ENCODE assay signal across 8 mouse cellular contexts in genomic region chr4:63417318-63417957, GRCm38 (mm10). TPM values are rescaled to one million over a fixed set of nuclear protein-coding genes. Genes with fewer than 3 reads are reported as not detected.
DNase-seq lines count a peak whose midpoint lies in the region; ATAC-seq and TF ChIP-seq lines count a peak whose summit lies in the region.

No protein-coding gene starts in this region.

- no peaks in the 10 kb centered on the region for H3K9me3 ChIP-seq in hindbrain, postnatal 0 days (ENCODE audit: low read length)

- POLR2A ChIA-PET in Patski (lab: Charles Lee) = no interaction called here

- CTCF ChIA-PET in Patski (lab: Charles Lee) = interaction anchor here (1.2 kb wide), 1 partner anchor 269 kb away, joined by 3 read pairs; no protein-coding TSS in a partner anchor

- H3K27ac ChIP-seq in hindbrain, postnatal 0 days = no peak overlapping the region

- no peak overlapping the region for H3K4me3 ChIP-seq in hindbrain, postnatal 0 days (ENCODE audit: low read length)

- WGBS in hindbrain, postnatal 0 days = 16% methylated on average over 9 of the region's 9 CpGs

- TF ChIP-seq CTCF in Patski (IDR thresholded peaks at IDR 0.05) = no peak
- TF ChIP-seq CTCF in hindbrain, postnatal 0 days (IDR thresholded peaks at IDR 0.05; ENCODE audit: low read depth) = peak; percentile 89

- peak; percentile 56 for DNase-seq in Patski (ENCODE audit: low read depth, low spot score)
- DNase-seq in cerebellum, adult 8-10 months = peak; percentile 69
- peak; percentile 96 for DNase-seq in hindbrain, postnatal 0 days (ENCODE audit: low spot score)
- DNase-seq in layer of hippocampus, postnatal 36 days = peak; percentile 70 to 74
- DNase-seq in lung, postnatal 4 days = peak; percentile 62 to 86
- peak; percentile 86 to 90 for DNase-seq in right cerebral cortex, postnatal 10 days (ENCODE audit: low spot score in 2 of 2)
- DNase-seq in yolk sac, embryonic 10.5 days (ENCODE audit: low spot score) = peak; percentile 51

- H3K4me1 ChIP-seq in hindbrain, postnatal 0 days (ENCODE audit: insufficient read depth, low read length) = no peaks in the 10 kb centered on the region

- no peak overlapping the region for H3K4me2 ChIP-seq in hindbrain, postnatal 0 days (ENCODE audit: low read depth, low read length)

- no peaks in the 10 kb centered on the region for H3K36me3 ChIP-seq in hindbrain, postnatal 0 days (ENCODE audit: insufficient read depth, low read length)

- peak; percentile 61 for ATAC-seq in Patski
- peak; percentile 91 for ATAC-seq in frontal cortex, adult (ENCODE audit: low TSS enrichment)
- peak; percentile 68 for ATAC-seq in hindbrain, postnatal 0 days

- in situ Hi-C loops in Patski (cut with MboI; ENCODE audit: low pct_unique_long_range_greater_than_20kb) = loop anchor here (5.0 to 25.0 kb wide), 6 partner anchors 80 to 1070 kb away; partner anchors contain the start of gene Whrn

- no peak overlapping the region for H3K9ac ChIP-seq in hindbrain, postnatal 0 days (replicated peaks; ENCODE audit: low read length)

- H3K27me3 ChIP-seq in Patski = no peaks in the 10 kb centered on the region
- no peaks in the 10 kb centered on the region for H3K27me3 ChIP-seq in hindbrain, postnatal 0 days (ENCODE audit: insufficient read depth, low read length)

RNA-seq across cellular contexts. Expression of gene Akna, which starts 14.3 kb away (rescaled TPM):
- polyA plus RNA-seq in Patski (2021) = 4.7 TPM
- total RNA-seq in hindbrain, postnatal 0 days (2014; rRNA removed) = 7.2 and 8.1 TPM in 2 replicates
- 2.7 and 3.2 TPM in 2 replicates for polyA plus RNA-seq in hindbrain, postnatal 0 days (2015; fragmentation: Nextera tagmentation; extraction: Ambion mirVana)
- total RNA-seq in layer of hippocampus, postnatal 36 days (2021) = 1 to 10 TPM; 2.8 to 3.0 TPM

RNA-seq across cellular contexts. Expression of gene Orm2, which starts 55.2 kb away (rescaled TPM):
- 1.7 TPM for polyA plus RNA-seq in Patski (2021)
- not detected in 2 replicates for total RNA-seq in hindbrain, postnatal 0 days (2014; rRNA removed)
- not detected in 2 replicates for polyA plus RNA-seq in hindbrain, postnatal 0 days (2015; fragmentation: Nextera tagmentation; extraction: Ambion mirVana)
- not detected for total RNA-seq in layer of hippocampus, postnatal 36 days (2021)
